Mouse (Mus musculus) spleen, adult 12 weeks (tissue): Measurements from ENCODE around the gene Abhd8.

ENCODE experiments used
- DNase-seq: peaks from one replicate; pipeline ENCODE4 v3.0.0; 2022; ENCODE audit warnings: low spot score

Gene Abhd8

DNA sequence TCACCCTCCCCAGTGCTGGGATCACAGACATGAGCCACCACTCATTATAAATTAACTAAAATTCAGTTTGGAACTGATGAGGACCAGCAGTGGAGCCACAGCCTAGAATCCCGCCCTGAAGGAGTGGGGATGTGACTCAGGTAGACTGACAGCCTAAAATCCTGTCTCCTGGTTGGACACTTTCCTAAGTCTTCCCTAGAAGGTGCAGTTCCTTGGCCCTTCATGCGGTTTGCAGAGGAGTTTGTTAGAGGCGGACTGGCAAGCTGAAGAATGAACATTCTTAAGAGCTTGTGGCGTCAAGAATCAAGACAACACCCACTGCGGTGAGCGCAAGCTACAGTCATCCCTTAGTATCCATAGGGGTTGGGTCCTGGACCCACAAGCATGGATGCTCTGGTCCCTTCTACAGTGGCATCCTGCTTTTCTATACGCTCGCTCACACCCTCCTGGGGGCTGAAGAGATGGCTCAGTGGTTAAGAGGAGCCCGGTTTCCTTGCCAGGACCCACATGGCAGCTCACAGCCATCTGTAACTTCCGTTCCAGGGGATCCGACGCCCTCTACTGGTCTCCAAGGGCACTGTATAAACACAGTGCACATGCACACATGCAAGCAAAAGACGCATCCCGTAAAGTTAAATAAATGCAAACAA lies 13.9 kb upstream of the Abhd8 start:
- DNase-seq: no peak

DNA sequence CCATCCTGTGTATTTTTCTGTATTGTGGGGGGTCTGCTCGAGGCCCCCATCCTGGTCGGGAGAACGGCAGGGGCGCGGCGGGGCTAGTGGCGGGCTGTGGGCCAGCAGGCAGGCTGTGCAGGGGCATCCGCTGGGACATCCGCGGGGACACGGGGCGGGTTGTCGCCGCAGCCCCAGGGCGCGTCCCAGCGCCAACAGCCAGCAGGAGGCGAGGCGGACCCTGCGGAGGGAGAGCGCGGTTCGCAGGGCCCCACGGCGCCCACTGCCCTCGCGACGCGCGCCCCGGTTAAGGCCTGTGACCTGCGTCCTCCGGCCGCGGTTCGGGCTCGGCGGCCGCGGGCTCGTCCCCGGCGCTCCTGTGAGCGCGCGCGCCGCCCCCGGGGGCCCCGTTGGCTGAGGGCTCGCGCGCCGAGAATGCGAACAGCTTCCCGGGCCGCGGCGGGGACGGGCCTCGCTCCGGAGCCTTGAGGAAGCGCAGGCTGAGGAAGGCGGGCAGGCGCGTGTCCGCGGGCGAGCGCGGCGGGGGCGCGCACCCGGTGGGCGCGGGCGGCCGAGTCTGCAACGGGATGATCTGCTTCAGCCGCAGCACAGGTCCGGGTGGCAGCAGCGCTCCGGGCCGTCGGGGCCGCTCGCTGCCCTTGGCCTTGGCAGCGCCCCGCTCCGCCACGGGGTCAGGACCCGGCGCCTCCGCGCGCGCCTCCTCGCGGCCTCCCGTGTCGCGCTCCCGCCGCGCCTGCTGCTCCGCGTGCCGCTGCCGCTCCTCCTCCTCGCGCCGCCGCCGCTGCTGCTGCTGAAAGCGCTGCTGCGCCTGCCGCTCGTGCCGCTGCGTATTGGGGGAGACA lies 12.9 kb upstream of the Abhd8 start:
- DNase-seq: peak; percentile 63

- DNase-seq: no peak
Measured at GRCm38 (mm10) chr8:71475702-71476075, 12.2 kb upstream of the Abhd8 start.

DNA sequence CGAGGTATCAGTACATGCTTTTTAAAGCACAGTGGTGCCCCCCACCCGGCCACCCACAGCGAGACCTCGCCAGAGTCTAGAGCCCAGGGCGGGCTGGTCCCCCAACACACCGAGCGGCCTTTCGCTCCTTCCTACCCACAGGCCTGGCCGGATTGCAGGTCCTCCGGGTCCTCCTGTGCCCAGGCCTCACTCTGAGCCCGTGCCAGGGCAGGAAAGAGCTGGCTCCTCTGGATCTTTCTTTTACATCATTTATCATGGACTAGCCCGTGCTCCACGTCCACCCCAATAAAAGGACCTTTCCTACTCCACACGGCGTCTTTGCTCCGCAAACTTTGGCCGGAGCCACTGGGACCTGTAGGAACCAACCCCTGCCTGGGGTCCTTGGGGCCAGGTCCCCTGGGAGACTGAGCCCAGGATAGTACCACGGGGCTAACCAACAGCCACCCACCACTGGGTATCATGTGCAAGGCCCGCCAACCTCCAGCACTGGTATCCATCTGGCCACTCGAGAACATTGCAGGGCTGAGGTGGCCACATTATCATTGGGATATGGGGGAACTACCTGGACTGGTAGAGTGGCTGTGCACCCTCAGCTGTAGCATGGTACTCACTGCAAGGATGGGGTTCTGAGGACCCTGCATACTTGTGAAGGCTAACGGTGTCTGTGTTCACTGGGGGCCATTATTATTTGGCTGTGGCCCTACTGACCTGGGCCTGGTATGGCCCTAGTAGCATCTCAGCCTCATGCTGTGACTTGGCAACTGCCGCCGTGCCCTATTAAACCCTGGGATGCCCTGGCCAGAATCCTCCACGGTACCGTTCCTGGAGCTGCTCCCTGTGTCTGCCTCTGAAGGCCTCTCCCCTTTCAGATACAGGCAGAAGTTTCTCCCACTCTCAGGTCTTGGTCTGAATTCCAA lies 11.6 kb upstream of the Abhd8 start:
- no peak for DNase-seq

DNA sequence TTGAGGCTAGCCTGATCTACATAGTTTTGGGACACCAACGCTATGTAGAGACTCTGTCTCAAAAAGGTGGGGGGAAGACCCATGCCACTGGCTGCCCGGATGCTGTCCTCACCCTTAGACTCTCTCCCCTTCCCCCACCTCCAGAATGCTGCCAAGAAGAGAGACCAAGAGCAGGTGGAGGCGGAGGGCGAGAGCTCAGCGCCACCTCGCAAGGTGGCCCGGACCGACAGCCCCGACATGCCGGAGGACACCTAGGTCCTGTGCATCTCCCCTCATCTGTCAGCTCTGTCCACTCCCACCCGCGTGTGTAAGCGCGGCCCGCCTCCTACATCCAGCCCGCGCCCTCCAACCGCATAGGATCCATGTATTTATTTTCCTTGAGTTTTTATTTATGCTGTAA lies 10.9 kb upstream of the Abhd8 start:
- DNase-seq: no peak

DNA sequence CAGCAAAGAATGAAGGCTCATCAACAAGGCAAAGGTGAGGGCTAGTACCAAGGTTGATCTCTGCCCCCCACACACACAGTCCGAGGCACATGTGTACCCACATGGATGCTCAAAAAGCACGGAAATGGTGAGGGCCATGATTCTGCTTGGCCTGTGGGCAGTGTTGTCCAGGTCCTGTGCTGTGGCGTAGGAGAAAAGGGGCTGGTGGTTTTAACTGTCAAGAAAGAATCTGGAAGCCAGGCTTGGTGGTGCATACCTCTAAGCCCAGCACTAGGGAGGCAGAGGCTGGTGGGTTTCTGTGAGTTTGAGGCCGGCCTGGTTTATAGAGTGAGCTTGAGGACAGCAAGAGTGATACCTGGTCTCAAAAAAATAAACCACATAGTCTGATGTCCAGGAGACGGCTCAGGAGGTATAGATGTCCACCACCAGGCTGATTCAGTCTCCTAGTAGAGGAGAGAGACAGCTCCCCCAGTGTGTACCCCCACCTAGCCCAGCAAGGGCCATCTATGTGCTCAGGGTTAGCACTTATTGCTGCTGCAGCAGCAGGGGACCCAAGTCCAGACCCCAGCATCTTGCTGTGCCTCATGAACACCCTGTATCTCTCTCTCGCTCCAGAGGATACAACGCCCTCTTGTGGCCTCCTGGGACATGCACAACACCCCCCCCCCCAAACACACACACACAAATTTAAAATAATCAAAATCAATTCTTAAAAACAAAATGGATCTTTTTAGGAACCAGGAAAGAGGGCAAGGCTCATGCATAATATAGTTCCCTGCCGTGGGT lies 9.3 kb upstream of the Abhd8 start:
- no peak for DNase-seq

GRCm38 (mm10) chr8:71471861-71472260 lies 8.4 kb upstream of the Abhd8 start:
- no peak for DNase-seq

- no peak for DNase-seq
Measured at GRCm38 (mm10) chr8:71470913-71471255, 7.4 kb upstream of the Abhd8 start.

- no peak for DNase-seq
Measured at GRCm38 (mm10) chr8:71470146-71470912, 6.9 kb upstream of the Abhd8 start.

DNA sequence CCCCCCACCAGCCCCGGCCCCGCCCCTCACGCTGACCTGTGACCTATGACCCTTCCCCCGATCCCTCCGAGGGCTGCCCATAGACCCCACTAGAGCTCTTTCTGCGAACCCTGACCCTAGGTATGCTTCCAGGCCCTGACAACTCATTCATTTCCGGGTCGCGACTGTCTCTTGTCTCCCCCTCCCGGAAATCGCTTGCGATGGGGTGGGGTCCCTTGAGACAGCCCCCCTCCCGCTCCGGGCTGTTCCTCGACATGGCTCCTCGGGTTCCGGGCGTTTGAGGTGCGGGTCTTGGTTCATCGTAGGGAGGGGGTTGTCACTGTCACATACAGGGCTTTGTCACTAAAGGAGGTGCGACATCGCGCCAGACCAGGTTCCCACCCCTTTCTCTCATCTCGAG lies 6.0 kb upstream of the Abhd8 start:
- DNase-seq: peak; percentile 29

DNA sequence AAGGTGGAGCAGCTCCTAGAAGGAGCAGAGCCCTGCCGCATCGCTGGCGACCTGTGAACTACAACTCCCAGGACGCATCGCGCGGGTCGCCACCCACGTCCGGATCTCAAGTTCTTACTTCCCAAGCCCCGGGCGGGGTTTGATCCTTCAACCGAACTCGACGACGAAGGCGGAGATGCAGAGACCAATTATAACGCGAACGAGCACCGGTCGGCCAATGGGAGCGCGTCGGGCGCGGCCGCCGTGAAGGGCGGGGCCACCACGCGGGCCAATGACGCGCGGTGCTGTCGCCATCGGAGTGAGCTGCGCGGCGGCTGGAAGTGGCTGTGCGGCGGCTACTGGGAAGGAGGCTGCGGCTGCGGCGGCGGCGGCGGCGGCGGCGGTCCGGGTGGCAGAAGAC lies 5.5 kb upstream of the Abhd8 start, which contains the start of gene Dda1:
Gene Dda1 (plus strand): TSS at position 284 of the 400 bp plus-strand sequence.
- DNase-seq: peak; percentile 96

GRCm38 (mm10) chr8:71468001-71468400 lies 4.5 kb upstream of the Abhd8 start:
- DNase-seq: no peak

DNA sequence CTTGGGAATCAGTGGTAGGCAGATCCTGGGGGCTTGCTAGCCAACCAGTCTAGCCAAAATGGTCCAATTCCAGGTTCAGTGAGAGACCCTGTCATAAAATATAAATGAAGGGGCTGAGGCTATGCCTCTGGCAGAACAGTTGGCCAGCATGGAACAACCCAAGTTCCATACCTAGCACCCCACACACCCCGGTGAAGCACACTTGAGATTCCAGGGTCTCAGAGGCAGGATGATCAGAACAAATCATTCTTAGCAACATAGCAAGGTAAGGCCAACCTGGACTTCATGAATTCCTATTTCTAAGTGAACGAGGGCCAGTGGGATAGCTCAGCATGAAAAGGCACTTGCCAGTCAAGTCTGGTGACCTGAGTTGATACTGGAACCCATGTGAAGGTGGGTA lies 3.7 kb upstream of the Abhd8 start:
- no peak for DNase-seq

- DNase-seq: no peak
Measured at GRCm38 (mm10) chr8:71466198-71466597, 2.7 kb upstream of the Abhd8 start.

DNA sequence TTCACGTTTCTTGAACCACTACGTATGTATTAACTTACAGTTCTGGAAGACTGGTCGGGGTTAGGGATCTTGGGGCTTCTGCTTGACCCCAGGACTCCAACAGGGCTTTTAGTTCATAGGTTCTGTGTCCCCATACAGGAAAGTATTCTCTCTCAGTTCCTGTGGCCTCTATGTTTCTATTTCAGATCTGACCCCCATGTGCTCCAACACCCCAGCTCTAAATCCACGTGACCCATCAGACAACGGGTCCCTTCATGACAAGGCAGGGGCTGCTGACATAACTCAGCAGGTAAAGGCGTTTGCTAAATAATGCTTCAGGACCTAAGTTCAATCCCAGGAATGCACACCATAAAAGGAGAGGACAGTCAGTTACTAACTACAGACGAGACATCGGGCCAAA lies 2.3 kb upstream of the Abhd8 start:
- DNase-seq: no peak

DNA sequence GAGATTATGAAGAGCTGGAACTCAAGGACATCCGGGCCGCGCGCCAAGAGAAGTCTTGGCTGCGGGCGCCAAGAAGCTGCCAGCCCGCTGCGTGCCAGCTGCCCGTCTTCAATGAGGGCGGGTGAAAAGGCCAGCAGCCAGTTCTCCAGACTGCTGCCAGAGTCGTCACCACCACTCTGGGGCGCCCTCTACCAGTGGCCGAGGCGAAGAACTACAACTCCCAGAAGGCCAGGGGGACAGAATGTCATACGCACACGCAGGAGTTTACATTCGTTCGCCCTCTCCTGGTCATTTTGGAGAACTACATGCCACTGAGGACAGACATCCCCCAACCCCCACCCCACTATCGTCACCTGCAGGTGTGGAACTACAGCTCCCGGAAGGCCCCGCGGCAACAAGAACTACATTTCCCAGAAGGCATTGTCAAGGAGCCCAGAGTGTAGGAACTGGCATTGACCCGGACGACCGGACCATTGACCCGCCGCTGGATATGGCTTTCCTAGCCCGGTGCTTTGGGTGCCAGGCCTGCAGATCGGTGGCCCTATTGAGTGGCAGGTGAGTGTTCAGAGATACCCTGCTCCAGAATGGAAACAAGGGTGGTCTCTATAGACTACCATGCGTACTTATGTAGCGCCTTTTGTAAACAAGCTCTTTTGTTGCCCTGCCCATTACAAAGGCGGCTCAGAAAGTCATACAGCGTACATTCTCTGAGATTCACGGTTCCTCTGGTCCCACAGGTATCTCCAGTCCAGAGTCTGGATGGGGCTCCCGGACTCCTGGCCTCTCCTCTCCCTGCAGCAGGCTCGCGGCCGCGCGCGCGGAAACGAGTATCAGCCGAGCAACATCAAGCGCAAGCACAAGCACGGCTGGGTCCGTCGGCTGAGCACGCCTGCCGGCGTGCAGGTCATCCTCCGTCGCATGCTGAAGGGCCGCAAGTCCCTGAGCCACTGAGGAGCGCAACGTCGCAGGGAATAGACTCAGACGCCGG lies 1.4 kb upstream of the Abhd8 start, which contains the start of gene Mrpl34:
Gene Mrpl34 (plus strand): TSS at position 447 of the 988 bp plus-strand sequence.
- peak; percentile 96 for DNase-seq

DNA sequence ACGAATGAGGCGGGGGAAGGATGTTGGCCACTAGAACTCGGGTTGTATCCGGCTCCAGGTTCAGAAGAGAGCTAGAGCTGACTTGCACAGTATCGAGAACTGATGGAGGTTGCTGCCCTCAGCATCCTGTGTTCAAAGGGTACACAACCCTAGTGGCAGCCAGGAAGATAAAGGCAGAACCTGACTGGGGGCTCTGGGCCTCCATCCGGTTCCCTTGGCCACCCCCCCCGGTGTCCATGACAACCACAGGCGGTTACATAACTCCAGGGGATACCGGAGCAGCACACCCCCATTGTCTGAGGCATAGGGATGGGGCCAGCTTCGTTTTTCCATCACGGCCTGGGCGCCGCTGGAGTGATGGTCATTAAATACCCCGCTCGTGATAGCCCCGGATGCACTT lies 669 bp downstream of the Abhd8 start:
- no peak for DNase-seq

DNA sequence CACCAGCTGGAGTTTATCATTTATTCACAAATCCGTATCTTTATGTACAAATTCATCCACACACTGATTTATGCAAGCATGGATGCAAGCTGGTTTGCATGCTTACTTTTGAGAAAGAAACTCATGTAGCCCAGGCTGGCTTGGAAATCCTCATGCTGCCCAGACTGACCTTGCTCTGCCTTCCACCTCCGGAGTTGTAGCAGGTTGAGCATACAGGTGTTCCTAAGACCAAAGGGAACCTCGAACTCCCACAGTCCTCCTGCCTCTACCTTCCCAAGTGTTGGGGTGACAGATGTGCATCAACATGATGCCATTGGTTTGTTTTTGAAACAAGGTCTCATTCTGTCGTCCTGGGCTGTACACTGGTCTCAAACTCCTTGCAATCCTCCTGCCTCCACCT lies 1.3 kb downstream of the Abhd8 start:
- no peak for DNase-seq

DNA sequence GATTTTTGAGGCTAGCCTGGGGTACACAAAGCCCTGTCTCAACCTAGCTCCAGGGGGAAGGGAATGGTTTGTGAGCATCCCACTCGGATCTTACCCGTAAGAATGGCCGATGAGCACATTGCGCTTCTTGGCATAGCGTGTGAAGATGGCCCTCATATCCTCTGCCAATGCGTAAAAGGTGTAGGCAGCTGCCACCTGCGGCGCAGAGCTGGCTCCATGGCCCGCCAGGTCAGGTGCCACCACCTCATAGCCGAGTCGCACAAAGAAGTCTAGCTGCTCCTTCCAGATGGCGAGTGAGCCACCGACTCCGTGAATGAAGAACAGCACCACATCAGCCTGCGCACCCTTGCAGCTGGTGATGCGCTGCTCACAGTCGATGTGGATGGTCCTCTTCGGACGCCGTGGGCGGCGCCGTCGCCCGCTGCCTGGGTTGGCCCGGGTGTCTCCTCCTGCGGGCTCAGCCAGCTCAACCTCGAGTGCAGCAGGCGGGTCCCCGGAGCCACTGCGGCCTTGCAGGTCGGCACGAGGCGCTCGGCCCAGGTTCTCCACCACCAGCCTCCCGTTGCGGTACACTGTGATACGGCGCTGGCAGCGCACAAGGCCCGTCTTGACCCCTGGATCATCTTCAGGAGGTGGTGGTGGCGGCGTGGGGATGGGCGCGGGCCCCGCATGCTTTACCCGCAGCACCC lies 2.2 kb downstream of the Abhd8 start:
- no peak for DNase-seq
